Mouse (Mus musculus) hindbrain, postnatal 0 days (tissue): ENCODE measurements around the gene Plekhh2. TPM values are rescaled to one million over a fixed set of nuclear protein-coding genes. Genes with fewer than 3 reads are reported as not detected.

Experiments
- ATAC-seq: fragments of 200-750 bp; cut with Nextera tagmentation; 2 replicates; pipeline ENCODE4 v1.8.0; 2017; ENCODE audit warnings: mild to moderate bottlenecking, moderate TSS enrichment, moderate library complexity
- DNase-seq: peaks from one replicate; pipeline ENCODE4 v3.0.0-alpha.2; 2015; ENCODE audit warnings: low spot score
- H3K27ac ChIP-seq: fragments of 300-500 bp; sonication (generic); 2 replicates; pipeline ENCODE4 v1.5.1; 2014; ENCODE audit warnings: mild to moderate bottlenecking
- H3K27me3 ChIP-seq: fragments of 300-500 bp; sonication (generic); 2 replicates; pipeline ENCODE4 v1.6.1; 2014; ENCODE audit warnings: low read length, mixed read lengths; ENCODE audit not compliant: insufficient read depth
- H3K36me3 ChIP-seq: fragments of 300-500 bp; sonication (generic); 2 replicates; pipeline ENCODE4 v1.6.1; 2014; ENCODE audit warnings: low read length, mixed read lengths; ENCODE audit not compliant: insufficient read depth
- H3K4me1 ChIP-seq: fragments of 300-500 bp; sonication (generic); 2 replicates; pipeline ENCODE4 v1.6.1; 2014; ENCODE audit warnings: antibody characterized with exemption, low read length, mixed read lengths; ENCODE audit not compliant: insufficient read depth
- H3K4me2 ChIP-seq: fragments of 300-500 bp; sonication (generic); 2 replicates; pipeline ENCODE4 v1.6.1; 2014; ENCODE audit warnings: low read depth, mild to moderate bottlenecking, low read length, moderate library complexity, mixed read lengths
- H3K4me3 ChIP-seq: fragments of 300-500 bp; sonication (generic); 2 replicates; pipeline ENCODE4 v1.5.1; 2014; ENCODE audit warnings: low read length
- H3K9ac ChIP-seq: fragments of 300-500 bp; sonication (generic); replicated peaks from 2 replicates; pipeline ENCODE4 v1.6.1; 2014; ENCODE audit warnings: mild to moderate bottlenecking, low read length, moderate library complexity, mixed read lengths
- H3K9me3 ChIP-seq: fragments of 300-500 bp; sonication (generic); 2 replicates; pipeline ENCODE4 v1.6.1; 2016; ENCODE audit warnings: low read length, mixed read lengths
- CTCF ChIP-seq: IDR thresholded peaks from 2 replicates; pipeline ENCODE4 v1.5.1; 2016; ENCODE audit warnings: antibody characterized with exemption, control low read depth, low read depth
- WGBS: fragments of 180-500 bp; shearing (Covaris S2); extraction: QIAGEN DNeasy Blood & Tissue Kit; methylation state at CpG from one replicate; pipeline ENCODE4 v1.1.7; 2014; 5-methylcytosine and 5-hydroxymethylcytosine counted together
- polyA plus RNA-seq: library from polyadenylated mRNA; unstranded; fragments of >200 nt; fragmentation: Nextera tagmentation; extraction: Ambion mirVana; gene quantifications from 2 replicates; pipeline ENCODE4 v1.2.1, GENCODE M21; 2015
- total RNA-seq: library from RNA; depleted of rRNA; stranded (reverse); fragments of >200 nt; gene quantifications from 2 replicates; pipeline ENCODE4 v1.2.3, GENCODE M21; 2014

Gene Plekhh2
- total and polyA plus RNA-seq, 2 experiments from 2014 or later, result 1.6 to 2.6 TPM

DNA sequence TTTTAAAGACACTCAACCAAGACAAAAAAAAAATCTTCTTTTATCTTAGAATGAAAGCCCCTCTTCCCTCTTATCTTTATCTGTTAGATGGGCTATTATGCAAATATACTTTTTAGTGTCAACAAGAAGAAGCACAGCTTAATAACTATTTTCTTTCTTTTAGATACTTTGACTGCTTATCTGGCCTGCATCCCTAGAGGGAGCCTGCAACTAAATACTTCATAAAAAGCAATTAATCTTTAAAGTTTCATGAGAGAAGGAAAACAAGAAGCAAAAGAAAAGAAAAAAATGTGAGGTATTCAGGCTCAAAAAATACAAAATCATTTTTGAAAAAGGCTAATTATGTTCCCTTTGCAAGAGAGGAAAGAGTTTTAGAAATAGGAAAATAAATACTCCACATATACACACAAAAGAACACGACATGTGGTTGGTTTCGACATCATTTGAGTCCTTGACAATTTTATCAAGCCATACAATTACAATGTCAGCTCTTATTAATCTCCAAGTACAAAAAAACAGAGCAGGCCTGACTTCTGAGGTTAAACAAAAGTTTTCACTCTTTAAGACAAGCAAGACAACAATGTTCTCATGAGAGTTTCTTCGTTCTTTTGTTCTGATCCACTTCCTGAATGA, 13.6 kb upstream of the Plekhh2 start:
- ATAC-seq, result no peak

GRCm38 (mm10) chr17:84498639-84499038, 13.1 kb upstream of the Plekhh2 start:
- ATAC-seq, result peak; percentile 72
- DNase-seq, result peak; percentile 71
- WGBS, result 22% methylated on average over 5 of the region's 5 CpGs

More for the DNA sequence above, 13.6 kb upstream of the Plekhh2 start:
- no peaks in the 10 kb centered on the region for H3K9me3 ChIP-seq
- no peaks in the 10 kb centered on the region; the same call in 1 of the 2 replicates for H3K4me1 ChIP-seq
- 54% methylated on average over 3 of the region's 3 CpGs for WGBS
- H3K27me3 ChIP-seq, result no peaks in the 10 kb centered on the region
- H3K4me2 ChIP-seq, result no peak overlapping the region
- H3K9ac ChIP-seq, result no peak overlapping the region
- DNase-seq, result no peak
- no peak for TF ChIP-seq CTCF
- no peak overlapping the region for H3K27ac ChIP-seq
- H3K36me3 ChIP-seq, result no peaks in the 10 kb centered on the region
- H3K4me3 ChIP-seq, result no peak overlapping the region

GRCm38 (mm10) chr17:84502341-84502740, 9.4 kb upstream of the Plekhh2 start:
- no peaks in the 10 kb centered on the region for H3K27me3 ChIP-seq
- ATAC-seq (no peak), DNase-seq (no peak)
- H3K4me3 ChIP-seq, result no peak overlapping the region
- no peaks in the 10 kb centered on the region for H3K36me3 ChIP-seq
- no peaks in the 10 kb centered on the region for H3K9me3 ChIP-seq
- no peaks in the 10 kb centered on the region; the same call in 1 of the 2 replicates for H3K4me1 ChIP-seq
- TF ChIP-seq CTCF, result no peak
- H3K4me2 ChIP-seq, result no peak overlapping the region
- WGBS, result 77% methylated on average over 3 of the region's 3 CpGs
- no peak overlapping the region for H3K27ac ChIP-seq
- H3K9ac ChIP-seq, result no peak overlapping the region

More at GRCm38 (mm10) chr17:84498639-84499038, 13.1 kb upstream of the Plekhh2 start:
- H3K27me3 ChIP-seq, result no peaks in the 10 kb centered on the region
- H3K9ac ChIP-seq, result no peak overlapping the region
- no peak overlapping the region for H3K4me3 ChIP-seq
- H3K4me2 ChIP-seq, result no peak overlapping the region
- H3K27ac ChIP-seq, result no peak overlapping the region
- TF ChIP-seq CTCF, result no peak
- H3K4me1 ChIP-seq, result no peaks in the 10 kb centered on the region; the same call in 1 of the 2 replicates
- H3K36me3 ChIP-seq, result no peaks in the 10 kb centered on the region
- H3K9me3 ChIP-seq, result no peaks in the 10 kb centered on the region

DNA sequence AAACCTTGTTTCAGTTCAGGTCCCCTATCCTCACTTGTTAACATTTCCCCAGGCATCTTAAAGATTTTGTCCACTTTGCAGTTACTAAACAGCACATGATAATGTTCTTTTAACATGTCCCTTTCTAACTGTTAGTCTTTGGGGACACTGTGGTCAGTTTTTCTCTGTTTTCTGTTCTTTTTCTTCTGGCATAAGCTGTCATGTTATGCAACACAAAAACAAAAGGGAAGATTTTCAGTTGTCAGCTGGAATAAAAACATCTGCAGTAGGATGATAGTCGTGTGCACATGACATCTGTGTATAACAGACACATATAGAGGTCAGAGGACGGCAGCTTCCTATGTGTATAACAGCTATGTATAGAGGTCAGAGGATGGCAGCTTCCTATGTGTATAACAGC, 5.8 kb upstream of the Plekhh2 start:
- ATAC-seq (no peak), DNase-seq (no peak)
- H3K9ac ChIP-seq, result no peak overlapping the region
- no peak for TF ChIP-seq CTCF
- no peaks in the 10 kb centered on the region for H3K27me3 ChIP-seq
- H3K36me3 ChIP-seq, result no peaks in the 10 kb centered on the region
- no peak overlapping the region for H3K4me2 ChIP-seq
- no peak overlapping the region for H3K4me3 ChIP-seq
- 77% methylated on average over 2 of the region's 2 CpGs for WGBS
- H3K27ac ChIP-seq, result no peak overlapping the region
- H3K4me1 ChIP-seq, result peaks cover 10% of the 10 kb centered on the region; the same call in 1 of the 2 replicates
- no peaks in the 10 kb centered on the region for H3K9me3 ChIP-seq

GRCm38 (mm10) chr17:84508736-84509135, 3.0 kb upstream of the Plekhh2 start:
- H3K36me3 ChIP-seq, result no peaks in the 10 kb centered on the region
- WGBS, result 21% methylated on average over 3 of the region's 3 CpGs
- DNase-seq (no peak), ATAC-seq (no peak)
- H3K27ac ChIP-seq, result no peak overlapping the region
- H3K4me3 ChIP-seq, result no peak overlapping the region
- no peak for TF ChIP-seq CTCF
- no peaks in the 10 kb centered on the region for H3K9me3 ChIP-seq
- H3K4me1 ChIP-seq, result peaks cover 10% of the 10 kb centered on the region; the same call in 1 of the 2 replicates
- H3K27me3 ChIP-seq, result no peaks in the 10 kb centered on the region
- H3K4me2 ChIP-seq, result no peak overlapping the region
- H3K9ac ChIP-seq, result no peak overlapping the region

- no peak for DNase-seq
- Histone ChIP-seq H3K4me2 (no peak overlapping the region), H3K9me3 (no peaks in the 10 kb centered on the region), H3K27me3 (no peaks in the 10 kb centered on the region), H3K4me1 (peaks cover 10% of the 10 kb centered on the region; the same call in 1 of the 2 replicates), H3K4me3 (no peak overlapping the region), H3K36me3 (no peaks in the 10 kb centered on the region), H3K9ac (no peak overlapping the region), H3K27ac (no peak overlapping the region)
- no peak for TF ChIP-seq CTCF
- WGBS, result 46% methylated on average over 4 of the region's 4 CpGs
- no peak for ATAC-seq
These were observed 2.5 kb upstream of the Plekhh2 start for GRCm38 (mm10) chr17:84509176-84509575.

- Histone ChIP-seq H3K4me1 (peaks cover 10% of the 10 kb centered on the region; the same call in 1 of the 2 replicates), H3K9ac (no peak overlapping the region), H3K9me3 (no peaks in the 10 kb centered on the region), H3K4me2 (no peak overlapping the region), H3K27ac (no peak overlapping the region; the same call in 1 of the 2 replicates), H3K27me3 (no peaks in the 10 kb centered on the region), H3K4me3 (no peak overlapping the region), H3K36me3 (no peaks in the 10 kb centered on the region)
- no peak for TF ChIP-seq CTCF
- DNase-seq (peak; percentile 79), ATAC-seq (peak; percentile 61; the same call in 1 of the 2 replicates)
- 22% methylated on average over 5 of the region's 5 CpGs for WGBS
These were observed 1.3 kb upstream of the Plekhh2 start for GRCm38 (mm10) chr17:84510355-84510754.
